Mouse (Mus musculus) ES-CJ7 (cell line): ENCODE measurements around the gene Pnpla2.
"Not testable (repeated sequence)": the region's sequence is repeated elsewhere in the genome, so short reads cannot be mapped to it uniquely, and the experiment has no call there.

ENCODE experiments used
- DNase-seq: peaks from one replicate; pipeline ENCODE4 v3.0.0; 2011; ENCODE audit warnings: low read depth, low spot score

The Pnpla2 gene

DNA sequence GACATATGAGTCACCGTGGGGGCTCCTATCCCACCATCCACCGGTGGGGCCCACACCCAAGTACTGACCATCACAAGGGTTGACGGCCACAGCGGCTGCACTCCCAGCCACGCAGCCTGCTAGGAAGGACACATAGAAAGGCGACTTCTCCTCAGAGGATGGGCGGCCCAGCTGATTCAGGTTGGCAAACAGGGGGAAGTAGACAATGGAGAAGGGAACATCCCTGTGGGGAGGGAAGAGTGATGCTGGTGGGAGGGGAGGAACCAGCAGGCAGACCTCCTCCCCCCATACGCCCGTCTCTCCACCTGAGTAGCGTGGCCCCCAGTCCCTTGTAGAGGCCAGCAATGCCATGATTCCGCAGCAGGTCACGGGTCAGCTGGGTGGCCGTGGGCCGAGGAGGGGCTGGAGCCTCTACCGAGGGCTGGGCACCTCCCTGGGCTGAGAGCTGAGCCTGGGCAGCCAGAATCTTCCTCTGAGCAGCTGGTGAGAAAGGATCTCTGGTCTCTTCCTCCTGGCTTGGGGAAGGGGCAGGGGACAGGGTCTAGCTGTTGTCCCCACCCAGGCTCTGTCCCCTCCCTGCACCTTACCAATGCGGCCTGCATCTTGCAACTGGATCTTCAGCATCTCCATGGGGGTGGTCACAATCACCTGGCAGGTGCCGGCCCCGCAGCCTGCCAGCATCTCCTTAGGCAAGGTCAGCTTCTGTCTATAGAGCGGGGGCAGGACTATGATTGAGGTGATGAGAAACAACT lies 23.4 kb upstream of the Pnpla2 start:
- no peak for DNase-seq

DNA sequence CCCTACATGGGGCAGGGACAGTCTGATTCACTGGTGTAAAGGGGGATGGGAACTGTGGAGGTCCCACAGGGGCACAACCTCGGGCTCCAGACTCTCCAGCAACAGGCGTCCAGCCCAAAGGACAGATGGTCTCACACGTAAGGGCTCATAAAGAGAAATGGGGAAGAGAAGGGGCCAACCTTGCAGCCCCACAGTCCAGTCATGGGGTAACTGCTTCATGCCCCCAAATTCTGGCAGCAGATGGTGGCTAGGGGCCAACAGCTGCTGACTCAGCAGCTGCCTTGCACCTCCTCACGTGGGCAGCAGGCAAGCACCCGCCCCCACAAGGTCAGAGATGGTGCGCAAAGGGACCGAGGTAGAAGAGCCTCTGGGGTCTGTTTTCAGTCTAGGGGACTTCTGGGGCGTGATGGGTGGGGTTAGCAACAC lies 22.8 kb upstream of the Pnpla2 start:
- no peak for DNase-seq

DNA sequence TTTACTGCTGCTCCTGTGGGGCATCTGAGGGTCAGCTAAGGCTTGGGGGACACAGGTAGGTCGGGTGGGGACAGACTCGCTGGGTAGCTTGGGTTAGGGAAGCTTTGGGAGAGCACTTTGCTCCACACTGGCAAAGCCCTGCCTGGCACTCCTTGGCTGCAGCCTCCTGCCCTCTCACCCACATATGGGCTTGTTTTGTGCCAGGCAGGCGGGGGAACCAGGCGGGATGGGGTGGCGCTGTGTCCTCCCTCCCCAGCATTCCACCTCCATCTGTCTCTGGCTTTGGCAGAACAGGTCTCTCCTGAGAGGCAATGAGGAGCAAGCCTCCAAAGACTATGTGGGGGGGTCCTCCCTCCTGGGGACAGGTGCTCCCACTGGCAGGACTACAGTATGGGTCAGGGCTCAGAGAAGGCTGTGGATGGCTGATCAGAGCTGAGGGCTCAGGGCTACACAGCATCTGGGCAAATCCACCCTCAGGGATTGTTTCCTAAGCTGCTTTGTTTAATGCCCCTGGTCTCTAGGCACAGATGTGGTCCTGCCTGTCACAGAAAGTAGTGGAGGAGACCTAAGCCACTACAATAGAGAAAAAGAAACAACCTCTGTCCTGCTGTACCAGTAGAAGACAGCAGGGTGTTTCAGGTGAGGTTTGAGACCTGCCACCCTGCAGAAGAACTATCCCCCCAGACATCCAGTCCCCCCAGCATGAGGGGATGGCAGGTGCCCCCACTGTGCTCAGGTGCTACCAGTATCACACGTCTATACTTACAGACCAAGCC lies 22.1 kb upstream of the Pnpla2 start:
- no peak for DNase-seq

DNA sequence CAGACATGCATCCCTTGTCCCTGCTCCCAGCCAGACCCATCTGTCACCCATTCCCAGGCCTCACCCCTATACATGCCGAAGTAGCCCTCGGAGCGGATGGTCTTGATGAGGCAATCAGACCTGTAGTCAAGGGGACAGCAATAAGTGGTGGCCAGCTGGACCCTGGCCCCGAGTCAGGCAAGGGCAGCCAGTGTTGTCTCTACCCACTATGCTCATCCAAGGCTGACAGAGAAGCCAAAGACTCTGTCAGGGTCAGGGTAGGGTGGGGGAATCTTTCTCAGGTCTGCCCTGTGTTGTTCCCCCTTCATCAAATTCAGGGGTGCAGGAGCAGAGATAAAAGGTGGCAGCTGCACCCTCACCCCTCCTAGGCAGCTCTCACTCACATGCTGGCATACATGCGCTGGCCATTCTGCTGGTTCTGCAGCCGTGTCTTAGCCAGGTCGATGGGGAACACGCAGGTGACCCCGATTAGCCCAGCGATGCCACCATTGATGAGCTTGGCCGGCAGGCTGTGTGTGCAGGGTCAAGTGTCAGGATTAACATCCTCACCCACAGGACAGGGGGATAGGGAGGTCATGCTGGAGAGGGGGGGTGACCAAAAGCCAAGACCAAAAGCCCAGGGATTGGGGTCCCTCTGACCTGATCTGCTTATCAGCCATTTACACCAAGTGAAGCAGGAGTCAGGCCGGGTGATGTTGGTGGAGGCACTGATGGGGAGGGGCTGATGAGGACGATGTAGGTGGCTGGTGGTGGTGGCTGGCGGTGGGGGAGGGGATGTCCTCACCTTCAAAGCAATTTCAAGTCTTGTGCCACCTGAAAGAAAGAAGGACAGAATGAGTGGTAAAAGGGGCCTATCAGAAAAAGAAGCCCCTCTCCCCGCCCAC lies 21.2 kb upstream of the Pnpla2 start:
- no peak for DNase-seq

DNA sequence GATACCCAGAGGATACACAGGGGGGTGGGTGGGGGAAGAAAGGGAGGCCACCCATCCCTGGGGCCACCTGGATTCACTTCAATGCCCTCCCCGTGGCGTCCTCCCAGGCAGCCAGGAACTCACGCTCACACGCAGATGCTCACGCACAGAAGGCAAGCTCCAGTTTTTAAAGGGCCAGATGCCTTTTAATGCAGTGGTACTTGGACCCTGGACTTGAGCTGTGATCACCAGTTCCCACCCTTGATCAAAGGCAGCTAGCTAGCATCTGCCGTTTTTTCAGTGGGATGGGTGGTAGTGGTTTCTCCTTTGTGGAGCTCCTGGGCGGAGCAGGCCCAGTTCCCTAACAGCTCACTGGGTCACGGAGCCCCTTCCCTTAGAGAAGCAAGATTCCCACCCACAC lies 20.5 kb upstream of the Pnpla2 start:
- no peak for DNase-seq

DNA sequence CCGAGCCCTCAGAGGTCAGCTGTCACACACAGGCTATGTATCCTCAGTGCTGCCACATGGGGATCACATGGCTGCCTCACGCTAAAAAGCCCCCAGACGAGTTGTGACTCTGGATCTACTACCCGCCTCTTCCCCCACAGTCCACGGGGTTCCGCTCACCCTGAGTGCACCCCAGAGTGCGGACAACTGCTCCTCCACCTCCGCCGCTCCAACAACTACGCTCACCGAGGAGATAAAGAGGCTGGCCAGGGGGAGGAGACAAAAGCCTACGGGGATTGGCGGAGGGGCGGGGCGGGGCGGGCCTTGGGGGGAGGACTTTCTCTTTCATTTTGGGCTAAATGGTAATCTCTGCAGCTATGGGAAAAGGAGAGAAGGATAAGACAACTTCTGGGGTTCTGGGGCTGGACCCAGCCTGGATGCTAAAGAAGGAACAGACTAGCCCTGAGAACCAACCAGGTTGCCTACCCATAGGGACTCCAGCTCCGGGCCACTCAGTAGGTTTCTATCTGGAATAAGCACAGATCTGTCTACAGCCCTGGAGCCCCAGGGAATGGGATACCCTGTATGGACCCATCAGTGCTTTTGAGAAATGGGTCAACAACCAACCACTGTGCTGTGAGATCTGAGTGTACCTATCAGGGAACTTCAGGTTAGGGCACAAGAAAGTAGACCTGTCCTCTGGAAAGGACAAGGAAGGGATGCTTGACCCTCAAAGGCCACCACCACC lies 19.7 kb upstream of the Pnpla2 start:
- DNase-seq, result no peak

DNA sequence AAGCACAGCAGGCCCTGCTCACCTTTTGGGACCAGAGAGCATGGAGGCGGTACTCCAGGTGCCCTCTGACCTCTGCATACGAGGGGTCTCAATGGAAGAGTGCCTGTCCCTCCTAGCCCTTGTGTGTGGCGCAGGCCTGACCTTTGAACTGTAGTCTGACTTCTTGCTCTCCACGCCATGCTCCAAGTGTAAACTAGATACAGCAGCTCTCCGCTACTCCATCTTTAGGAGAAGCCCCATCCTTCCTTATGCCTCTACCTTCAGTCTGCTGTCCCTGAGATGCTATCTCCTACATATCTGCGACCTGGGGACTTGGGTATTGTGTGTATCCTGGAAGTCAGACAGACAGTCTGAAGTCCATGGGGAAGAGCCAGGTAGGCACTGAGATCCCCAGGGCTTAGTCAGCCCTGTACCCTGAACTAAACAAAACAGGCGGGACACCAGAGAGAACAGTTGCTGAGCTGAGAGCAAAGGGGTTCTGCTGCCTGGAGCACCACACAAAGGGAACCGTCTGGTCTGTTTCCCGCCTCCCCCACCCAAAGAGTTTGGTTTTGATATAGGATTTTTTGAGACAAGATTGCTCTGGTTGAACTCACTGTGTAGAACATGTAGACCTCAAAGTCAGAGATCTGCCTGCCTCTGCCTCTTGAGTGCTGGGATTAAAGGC lies 19.0 kb upstream of the Pnpla2 start:
- no peak for DNase-seq

DNA sequence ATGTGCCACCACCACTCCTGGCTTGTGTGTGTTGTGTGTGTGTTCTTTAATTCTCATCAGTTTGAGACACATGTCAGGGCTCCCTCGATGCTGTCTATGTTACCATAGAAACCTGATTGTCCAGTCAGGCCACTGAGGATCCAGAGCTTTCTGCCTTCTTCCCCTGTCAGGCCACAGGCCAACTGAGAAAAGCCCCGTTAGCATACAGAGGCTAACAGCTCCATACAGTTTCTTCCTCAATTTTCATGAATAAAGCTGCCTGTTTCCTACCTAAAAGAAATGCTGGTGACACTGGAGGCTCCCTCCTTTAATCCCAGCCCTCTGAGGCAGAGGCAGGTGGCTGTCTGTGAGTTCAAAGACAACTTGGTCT lies 18.5 kb upstream of the Pnpla2 start:
- no peak for DNase-seq

DNA sequence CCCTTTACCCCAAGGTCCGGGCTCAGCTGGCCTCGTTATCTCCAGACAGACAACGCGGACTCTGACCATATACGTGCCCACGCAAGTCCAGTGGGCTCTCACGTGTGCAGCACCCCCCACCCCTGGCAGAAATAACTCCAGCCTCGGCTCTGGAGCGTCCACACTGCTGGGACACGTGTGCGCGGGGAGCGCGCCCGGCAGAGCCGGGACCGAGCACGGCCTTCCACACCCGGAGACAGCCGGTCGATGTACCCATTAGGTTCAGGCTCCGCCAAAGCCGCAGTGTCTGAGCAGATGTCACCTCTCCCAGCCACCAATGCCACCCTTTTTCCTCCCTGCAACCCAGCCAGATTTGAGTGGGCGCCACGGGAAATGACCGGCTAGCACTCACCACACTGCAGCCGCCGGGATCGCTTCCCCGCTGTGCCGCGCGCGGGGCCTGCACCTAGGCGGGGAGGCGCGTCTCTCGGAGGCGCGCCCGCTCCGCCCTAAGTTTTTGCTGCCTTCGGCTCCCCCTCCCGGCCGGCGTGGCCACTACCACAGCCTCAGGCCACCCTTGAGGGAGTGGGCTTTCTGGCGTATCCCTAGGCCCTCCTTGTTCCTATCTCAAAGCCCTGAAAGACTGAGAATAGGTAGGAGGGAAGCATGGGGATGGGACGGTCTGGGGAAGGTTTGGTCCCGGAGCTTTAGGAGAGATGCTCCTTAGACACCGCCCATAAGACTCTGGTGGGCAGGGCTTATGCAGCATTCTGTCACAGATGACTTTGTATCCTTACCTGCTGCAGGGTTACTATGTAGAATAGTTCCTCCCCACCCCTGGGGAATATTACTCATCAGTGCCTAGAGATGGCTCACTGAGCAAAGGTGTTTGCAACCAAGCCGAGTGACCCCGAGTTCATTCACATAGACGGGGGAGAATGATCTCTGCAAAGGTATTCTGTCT lies 17.5 kb upstream of the Pnpla2 start, which contains the start of gene Slc25a22:
Slc25a22 (minus strand) TSS at position 715 of the 943 bp plus-strand sequence.
- DNase-seq, result peak; percentile 78

DNA sequence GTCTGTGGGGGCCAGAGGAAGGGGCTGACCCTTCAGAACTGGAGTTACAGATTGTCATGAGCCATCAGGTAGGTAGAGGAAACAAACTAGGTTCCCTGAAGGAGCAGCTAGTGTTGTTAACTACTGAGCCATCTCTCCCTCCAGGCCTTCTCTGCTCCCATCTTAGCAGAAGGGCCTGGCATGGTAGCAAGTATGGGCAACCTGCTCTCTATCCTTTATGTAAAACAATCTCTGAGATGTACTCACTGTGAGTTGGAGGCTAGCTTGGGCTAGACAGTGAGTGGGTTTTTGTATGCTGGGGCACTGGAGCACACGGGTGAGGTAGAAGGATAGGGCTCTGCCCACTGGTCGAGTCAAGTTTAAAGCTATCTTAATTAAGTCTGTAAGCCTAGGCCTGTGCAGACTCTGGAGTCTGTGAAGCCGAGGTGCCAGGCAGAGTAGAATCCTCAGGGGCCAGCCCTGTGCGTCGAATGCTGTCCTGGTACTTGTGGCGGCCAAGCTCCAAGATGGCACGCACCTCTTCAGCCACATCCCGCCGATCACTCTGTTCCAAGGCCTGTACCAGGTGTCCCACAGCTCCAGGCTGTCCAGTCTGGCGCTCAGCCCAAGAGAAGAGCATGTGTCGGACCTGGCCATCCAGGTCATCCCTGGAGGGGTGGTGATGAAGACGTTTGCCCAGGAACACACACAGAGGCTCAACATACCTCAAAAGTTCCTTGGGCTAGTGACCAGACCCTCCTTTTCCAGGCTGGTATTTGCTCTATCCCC lies 16.6 kb upstream of the Pnpla2 start:
- no peak for DNase-seq

DNA sequence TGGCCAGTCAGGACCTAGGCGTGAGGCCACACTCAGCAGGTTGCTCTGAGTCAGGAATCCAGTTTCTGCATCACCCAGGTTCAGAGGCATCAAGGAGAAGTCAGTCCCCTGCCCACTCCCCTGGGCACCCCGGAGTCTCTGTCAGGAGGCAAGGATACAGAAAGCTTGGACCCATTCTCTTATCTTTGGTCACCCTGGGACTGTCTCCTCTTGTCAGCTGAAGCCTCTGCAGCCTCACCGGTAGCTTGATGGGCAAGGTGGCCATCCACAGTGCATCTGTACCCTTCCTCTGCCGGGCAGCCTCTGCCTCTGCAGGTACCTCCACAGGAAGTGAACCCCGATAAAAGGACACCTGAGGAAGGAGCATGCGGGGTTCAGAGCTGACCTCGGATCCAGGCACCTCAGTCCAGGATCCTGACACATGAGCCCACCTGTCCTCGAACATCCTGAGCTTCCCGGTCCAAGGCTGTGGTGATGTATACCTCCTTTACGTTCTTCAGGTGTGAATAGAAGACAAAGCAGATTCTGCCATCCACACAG lies 15.8 kb upstream of the Pnpla2 start:
- no peak for DNase-seq

DNA sequence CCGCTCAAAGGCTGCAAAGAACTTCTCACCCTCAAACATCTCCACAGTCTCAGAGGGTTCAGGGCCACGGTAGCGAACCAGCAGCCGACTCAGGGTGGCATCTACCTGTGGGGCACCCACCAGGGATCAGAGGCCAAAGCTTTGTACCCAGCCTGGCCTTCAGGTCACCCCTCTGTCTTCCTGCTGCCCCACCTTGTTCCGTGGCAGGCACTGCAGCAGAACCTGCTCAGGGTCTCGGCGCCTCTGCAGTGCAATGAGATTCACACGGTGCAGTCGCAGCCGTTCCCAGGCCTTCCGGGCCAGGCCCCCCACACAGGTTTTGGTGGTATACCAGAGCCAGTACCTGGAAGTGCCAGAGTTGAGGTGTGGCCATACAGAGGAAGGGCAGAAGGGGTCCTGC lies 15.2 kb upstream of the Pnpla2 start:
- no peak for DNase-seq

DNA sequence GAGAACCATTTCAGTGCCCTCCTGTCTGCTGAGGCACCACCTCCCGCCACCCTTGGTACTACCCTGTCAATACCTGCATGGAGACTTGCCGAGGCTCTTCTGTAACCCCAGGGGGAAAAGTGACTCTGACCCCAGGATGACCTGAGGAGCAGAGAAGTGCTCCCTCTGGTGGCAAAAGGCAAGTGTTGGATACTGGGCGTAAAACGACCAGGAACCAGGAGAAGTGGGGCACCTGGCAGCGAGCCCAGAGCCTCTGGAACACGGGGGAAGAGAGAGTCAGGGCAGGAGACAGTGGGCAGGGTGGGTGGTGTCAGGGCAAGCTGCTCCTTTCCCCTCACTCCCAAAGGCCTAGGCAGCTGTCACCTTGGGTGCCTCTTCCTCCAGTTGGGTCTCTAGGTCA lies 14.4 kb upstream of the Pnpla2 start:
- DNase-seq, result peak; percentile 89

DNA sequence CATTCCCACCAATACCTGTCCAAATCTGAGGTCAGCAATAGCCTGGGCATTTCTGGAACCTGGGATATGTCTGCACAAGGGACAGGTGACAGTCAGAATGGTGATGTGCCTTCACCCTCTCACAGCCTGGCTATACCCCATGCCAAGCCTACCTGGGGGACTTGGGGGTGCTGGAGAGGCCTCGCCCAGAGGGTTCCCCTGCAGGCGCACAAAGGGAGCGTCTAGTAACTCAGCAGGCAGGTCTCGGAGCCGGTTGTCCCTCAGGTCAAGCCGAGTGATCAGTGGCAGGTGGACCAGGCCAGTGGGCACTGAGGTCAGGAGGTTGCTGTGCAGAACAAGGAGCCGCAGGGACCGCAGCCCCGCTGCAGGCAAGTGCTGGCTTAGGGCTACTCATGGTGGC lies 13.5 kb upstream of the Pnpla2 start:
- DNase-seq, result no peak

DNA sequence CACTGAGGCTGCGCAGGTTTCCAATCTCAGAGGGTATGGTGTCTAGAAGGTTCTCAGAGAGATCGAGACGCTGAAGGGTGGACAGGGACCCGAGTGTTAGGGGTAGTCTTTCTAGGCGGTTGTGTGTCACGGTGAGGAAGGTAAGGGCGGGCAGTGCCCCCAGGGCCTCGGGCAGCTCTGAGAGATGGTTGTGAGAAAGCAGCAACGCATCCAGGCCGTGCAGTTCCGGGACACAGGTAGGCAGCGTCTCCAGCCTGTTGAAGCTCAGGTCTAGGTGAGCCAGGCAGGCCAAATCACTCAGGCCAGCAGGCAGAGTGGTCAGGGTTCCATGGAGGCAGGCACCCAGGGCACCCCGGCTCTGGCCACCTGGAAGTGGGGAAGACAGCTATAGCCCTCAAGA lies 12.8 kb upstream of the Pnpla2 start:
- no peak for DNase-seq

DNA sequence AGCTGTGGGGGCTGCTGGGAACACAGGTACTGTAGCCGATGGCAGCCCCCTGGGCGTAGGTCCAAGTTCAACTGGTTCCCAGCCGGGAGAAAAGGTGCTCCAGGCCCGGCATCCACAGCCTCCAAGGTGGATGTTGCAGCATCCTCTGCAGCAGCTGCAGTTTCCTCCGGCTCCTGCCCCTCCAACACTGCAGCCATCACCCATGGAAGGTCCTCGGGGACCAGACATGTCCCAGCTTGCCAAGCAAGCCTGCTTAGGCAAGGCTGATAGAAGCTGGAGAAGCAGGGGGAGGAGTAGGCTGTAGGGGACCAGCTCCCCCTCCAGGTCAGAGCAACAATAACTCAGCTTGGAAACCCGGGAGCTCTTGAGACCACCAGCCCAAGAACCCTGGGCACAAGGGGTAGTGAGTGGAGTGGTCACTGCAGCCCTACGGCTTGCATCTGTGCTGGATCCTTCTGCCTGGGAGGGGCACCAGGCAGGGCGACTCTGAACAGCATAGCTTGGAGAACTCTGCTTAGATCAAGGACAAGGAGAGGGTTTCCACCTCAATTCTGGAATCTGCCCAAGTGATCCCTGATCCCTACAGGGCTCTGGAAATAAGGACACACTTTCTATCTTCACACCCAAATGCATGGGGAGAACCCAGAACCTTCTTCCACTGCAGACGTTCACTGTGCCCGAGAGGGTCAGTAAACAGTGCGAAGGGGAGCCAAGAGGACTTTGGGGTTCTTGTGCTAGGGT lies 11.7 kb upstream of the Pnpla2 start:
- DNase-seq, result peak; percentile 78

DNA sequence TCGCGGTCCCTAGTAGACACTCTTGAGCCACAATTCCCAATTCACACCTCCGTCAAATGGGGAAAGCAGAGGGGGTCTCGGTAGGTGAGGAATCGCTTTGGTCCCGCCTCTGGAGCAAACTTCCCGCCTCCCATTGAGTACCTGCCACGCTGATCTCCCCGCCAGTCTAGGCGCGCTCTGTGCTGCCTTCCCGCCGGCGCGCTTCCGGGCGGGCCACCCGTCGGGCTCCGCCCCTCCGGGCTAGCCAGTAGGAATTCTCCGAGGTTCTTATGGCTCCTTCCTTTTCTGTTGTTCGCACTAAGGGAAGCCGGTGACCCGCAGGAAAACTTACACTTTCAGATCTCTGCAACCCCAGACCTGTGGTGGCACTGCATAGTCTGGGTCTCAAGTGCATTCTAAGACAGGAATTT lies 11.2 kb upstream of the Pnpla2 start, which contains the start of gene Pidd1:
Pidd1 (minus strand) TSS at position 198 of the 410 bp plus-strand sequence.
- DNase-seq, result peak; percentile 77

DNA sequence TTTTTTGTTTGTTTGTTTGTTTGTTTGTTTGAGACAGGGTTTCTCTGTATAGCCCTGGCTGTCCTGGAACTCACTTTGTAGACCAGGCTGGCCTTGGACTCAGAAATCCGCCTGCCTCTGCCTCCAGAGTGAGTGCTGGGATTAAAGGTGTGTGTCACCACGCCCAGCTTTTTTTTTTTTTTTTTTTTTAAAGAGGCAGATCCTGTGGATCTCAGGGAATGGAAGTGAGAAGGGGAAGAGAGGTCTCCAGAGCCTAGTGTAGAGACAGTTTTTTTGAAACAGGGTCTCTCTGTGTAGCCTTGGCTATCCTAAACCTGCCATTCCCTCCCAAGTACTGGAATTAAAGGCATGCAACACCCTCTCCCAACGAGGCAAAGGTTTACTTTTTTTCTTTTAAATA lies 8.6 kb upstream of the Pnpla2 start:
- DNase-seq, result not testable (repeated sequence)
